Mouse (Mus musculus) stomach, postnatal 0 days (tissue): Measurements from ENCODE around the gene Ppp2r5a.

Experiments
- CTCF ChIP-seq: IDR thresholded peaks from 2 replicates; pipeline ENCODE4 v1.5.1; 2016; ENCODE audit warnings: antibody characterized with exemption, low read depth, mild to moderate bottlenecking, moderate library complexity
- EP300 ChIP-seq: optimal IDR thresholded peaks from 2 replicates; pipeline ENCODE3; 2016; ENCODE audit warnings: antibody characterized with exemption

GRCm38 (mm10) chr1:191307766-191308455, 95.2 kb downstream of the Ppp2r5a start:
- TF ChIP-seq EP300 = no peak
- TF ChIP-seq CTCF = peak; percentile 63
